ENCODE assay signal across 8 mouse cellular contexts in the genomic region with DNA sequence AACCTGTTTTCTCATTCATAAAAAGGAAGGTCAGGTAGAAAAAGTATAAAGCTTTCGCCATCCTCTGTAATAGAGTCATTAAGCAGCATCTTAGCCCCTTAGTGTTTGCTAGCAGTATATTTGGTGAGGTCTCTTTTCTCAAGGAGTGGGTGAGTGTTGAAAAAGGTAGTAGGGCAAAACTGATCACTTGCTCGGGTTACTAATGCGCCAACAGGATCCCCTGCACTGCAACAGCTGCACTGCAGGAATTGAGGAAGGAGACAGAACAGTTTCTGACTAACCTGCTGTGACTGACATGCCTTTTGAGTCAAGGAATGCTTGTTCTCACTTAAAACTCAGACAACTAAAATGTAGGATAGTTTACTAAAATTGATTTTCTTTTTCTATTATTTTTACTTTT. TPM values are rescaled to one million over a fixed set of nuclear protein-coding genes. Genes with fewer than 3 reads are reported as not detected.
DNase-seq lines count a peak whose midpoint lies in the region; ATAC-seq and TF ChIP-seq lines count a peak whose summit lies in the region.

No protein-coding gene starts in this region.

- peak overlapping the region; percentile 32 for H3K4me3 ChIP-seq in kidney, adult 2 months (ENCODE audit: insufficient read depth, low read depth, low read length)
- peak overlapping the region; percentile 31; the same call in 1 of the 2 replicates for H3K4me3 ChIP-seq in brown adipose tissue, adult 24 weeks (ENCODE audit: insufficient read depth, low read depth, low read length)
- H3K4me3 ChIP-seq in hindbrain, postnatal 0 days (ENCODE audit: low read length) = peak overlapping the region; percentile 74
- peak overlapping the region; percentile 97 for H3K4me3 ChIP-seq in midbrain, embryonic 16.5 days (ENCODE audit: low read depth, low read length)

- no peak for ATAC-seq in hindbrain, postnatal 0 days
- no peak for ATAC-seq in midbrain, embryonic 16.5 days

- H3K4me1 ChIP-seq in kidney, adult 2 months (ENCODE audit: control insufficient read depth, insufficient read depth, low read length) = peaks cover 36% of the 10 kb centered on the region
- peaks cover 25% of the 10 kb centered on the region for H3K4me1 ChIP-seq in brown adipose tissue, adult 24 weeks (ENCODE audit: control insufficient read depth, insufficient read depth, insufficient read length, low read length)
- H3K4me1 ChIP-seq in hindbrain, postnatal 0 days (ENCODE audit: insufficient read depth, low read length) = peaks cover 15% of the 10 kb centered on the region
- peaks cover 36% of the 10 kb centered on the region for H3K4me1 ChIP-seq in midbrain, embryonic 16.5 days (ENCODE audit: control insufficient read depth, insufficient read depth, low read length)

- no peak for TF ChIP-seq POLR2A in kidney, adult 2 months (IDR thresholded peaks at IDR 0.05; ENCODE audit: low read depth, low read length)

- H3K4me2 ChIP-seq in hindbrain, postnatal 0 days (ENCODE audit: low read depth, low read length) = peak overlapping the region; percentile 96
- H3K4me2 ChIP-seq in midbrain, embryonic 16.5 days (ENCODE audit: low read length) = peak overlapping the region; percentile 68

- peak overlapping the region; percentile 90 for H3K9ac ChIP-seq in hindbrain, postnatal 0 days (replicated peaks; ENCODE audit: low read length)
- peak overlapping the region; percentile 100; the same call in 1 of the 2 replicates for H3K9ac ChIP-seq in midbrain, embryonic 16.5 days (ENCODE audit: low read depth, low read length)

- H3K36me3 ChIP-seq in kidney, adult 2 months (ENCODE audit: control insufficient read depth, insufficient read depth, low read length) = no peaks in the 10 kb centered on the region
- H3K36me3 ChIP-seq in hindbrain, postnatal 0 days (ENCODE audit: insufficient read depth, low read length) = no peaks in the 10 kb centered on the region
- H3K36me3 ChIP-seq in midbrain, embryonic 16.5 days (ENCODE audit: control insufficient read depth, insufficient read depth, low read length) = no peaks in the 10 kb centered on the region

- no peaks in the 10 kb centered on the region for H3K9me3 ChIP-seq in hindbrain, postnatal 0 days (ENCODE audit: low read length)
- H3K9me3 ChIP-seq in midbrain, embryonic 16.5 days (replicated peaks; ENCODE audit: control insufficient read depth, low read length, poor library complexity, severe bottlenecking) = no peaks in the 10 kb centered on the region

- no peak for TF ChIP-seq CTCF in kidney, adult 2 months (conservative IDR thresholded peaks at IDR 0.05; ENCODE audit: insufficient read depth, insufficient read length, low read depth, low read length)
- TF ChIP-seq CTCF in hindbrain, postnatal 0 days (IDR thresholded peaks at IDR 0.05; ENCODE audit: low read depth) = no peak

- 28% methylated on average over 3 of the region's 3 CpGs for WGBS in kidney, adult 2 months
- 35% methylated on average over 3 of the region's 3 CpGs for WGBS in hindbrain, postnatal 0 days
- 40% methylated on average over 3 of the region's 3 CpGs for WGBS in midbrain, embryonic 16.5 days

- no peaks in the 10 kb centered on the region for H3K27me3 ChIP-seq in kidney, adult 2 months (replicated peaks; ENCODE audit: control insufficient read depth, insufficient read depth, low read length)
- no peaks in the 10 kb centered on the region for H3K27me3 ChIP-seq in hindbrain, postnatal 0 days (ENCODE audit: insufficient read depth, low read length)
- no peaks in the 10 kb centered on the region for H3K27me3 ChIP-seq in midbrain, embryonic 16.5 days (ENCODE audit: control insufficient read depth, insufficient read depth, low read depth, low read length)

- no peak overlapping the region for H3K27ac ChIP-seq in kidney, adult 2 months (ENCODE audit: insufficient read depth, low read depth, low read length)
- H3K27ac ChIP-seq in brown adipose tissue, adult 24 weeks (replicated peaks; ENCODE audit: low read depth, low read length) = no peak overlapping the region
- H3K27ac ChIP-seq in hindbrain, postnatal 0 days = no peak overlapping the region
- H3K27ac ChIP-seq in midbrain, embryonic 16.5 days (ENCODE audit: low read length) = no peak overlapping the region

- no peak for DNase-seq in kidney, adult 2 months
- DNase-seq in kidney, adult 9 months = no peak
- DNase-seq in hindbrain, postnatal 0 days (ENCODE audit: low spot score) = no peak
- DNase-seq in cerebellum, adult 18-20 months = no peak
- DNase-seq in left cerebral cortex, adult 11 months (ENCODE audit: low spot score) = no peak
- no peak for DNase-seq in urinary bladder, adult 18-20 months (ENCODE audit: low spot score in 2 of 2)

RNA-seq across cellular contexts. Expression of gene Srsf4, which starts 1.8 kb away (rescaled TPM):
- polyA plus RNA-seq in kidney, adult 2 months (2012; rRNA removed) = 32.5 and 35.1 TPM in 2 replicates
- polyA plus RNA-seq in brown adipose tissue, adult 24 weeks (2012; ENCODE audit: insufficient read depth, insufficient read length, missing spikeins) = 16.7 and 26.2 TPM in 2 replicates
- total RNA-seq in hindbrain, postnatal 0 days (2014; rRNA removed) = 25.9 and 28.3 TPM in 2 replicates
- 76.0 and 86.0 TPM in 2 replicates for polyA plus RNA-seq in hindbrain, postnatal 0 days (2015; fragmentation: Nextera tagmentation; extraction: Ambion mirVana)
- 100 and 112 TPM in 2 replicates for polyA plus RNA-seq in midbrain, embryonic 16.5 days (2015; fragmentation: Nextera tagmentation; extraction: Ambion mirVana)

RNA-seq across cellular contexts. Expression of gene Mecr, which starts 32.0 kb away (rescaled TPM):
- 64.5 and 67.4 TPM in 2 replicates for polyA plus RNA-seq in kidney, adult 2 months (2012; rRNA removed)
- 255 and 304 TPM in 2 replicates for polyA plus RNA-seq in brown adipose tissue, adult 24 weeks (2012; ENCODE audit: insufficient read depth, insufficient read length, missing spikeins)
- total RNA-seq in hindbrain, postnatal 0 days (2014; rRNA removed) = 21.5 and 30.8 TPM in 2 replicates
- polyA plus RNA-seq in hindbrain, postnatal 0 days (2015; fragmentation: Nextera tagmentation; extraction: Ambion mirVana) = 33.8 TPM in 2 replicates
- 37.2 and 43.0 TPM in 2 replicates for polyA plus RNA-seq in midbrain, embryonic 16.5 days (2015; fragmentation: Nextera tagmentation; extraction: Ambion mirVana)

RNA-seq across cellular contexts. Expression of gene Ptpru, which starts 37.2 kb away (rescaled TPM):
- 19.5 and 22.0 TPM in 2 replicates for polyA plus RNA-seq in kidney, adult 2 months (2012; rRNA removed)
- 3.4 and 17.5 TPM in 2 replicates for polyA plus RNA-seq in brown adipose tissue, adult 24 weeks (2012; ENCODE audit: insufficient read depth, insufficient read length, missing spikeins)
- total RNA-seq in hindbrain, postnatal 0 days (2014; rRNA removed) = 31.2 and 35.9 TPM in 2 replicates
- polyA plus RNA-seq in hindbrain, postnatal 0 days (2015; fragmentation: Nextera tagmentation; extraction: Ambion mirVana) = 17.3 and 20.0 TPM in 2 replicates
- polyA plus RNA-seq in midbrain, embryonic 16.5 days (2015; fragmentation: Nextera tagmentation; extraction: Ambion mirVana) = 29.3 and 31.5 TPM in 2 replicates

RNA-seq across cellular contexts. Expression of gene Tmem200b, which starts 46.3 kb away (rescaled TPM):
- polyA plus RNA-seq in kidney, adult 2 months (2012; rRNA removed) = 11.3 and 17.0 TPM in 2 replicates
- 1.7 TPM in 1 of 2 replicates, not detected in the other for polyA plus RNA-seq in brown adipose tissue, adult 24 weeks (2012; ENCODE audit: insufficient read depth, insufficient read length, missing spikeins)
- total RNA-seq in hindbrain, postnatal 0 days (2014; rRNA removed) = 2.3 and 3.2 TPM in 2 replicates
- 0.48 and 0.64 TPM in 2 replicates for polyA plus RNA-seq in hindbrain, postnatal 0 days (2015; fragmentation: Nextera tagmentation; extraction: Ambion mirVana)
- polyA plus RNA-seq in midbrain, embryonic 16.5 days (2015; fragmentation: Nextera tagmentation; extraction: Ambion mirVana) = 0.18 TPM in 1 of 2 replicates, not detected in the other

Comparison
In these comparisons a context has a peak if more than half of its experiments do, and no peak if none do; other contexts are left out.
1. H3K4me3 ChIP-seq: peak in every context shown above with its lines; median percentile 97 in midbrain, embryonic 16.5 days; 74 in hindbrain, postnatal 0 days; 32 in kidney, adult 2 months; 31 in brown adipose tissue, adult 24 weeks.